In genomic region chr7:143502418-143503200, GRCm38 (mm10) we compare ENCODE assay signal across 8 mouse cellular contexts. TPM values are rescaled to one million over a fixed set of nuclear protein-coding genes. Genes with fewer than 3 reads are reported as not detected.
DNase-seq lines count a peak whose midpoint lies in the region; ATAC-seq lines count a peak whose summit lies in the region.

Gene Phlda2 (minus strand): TSS chr7:143503150.

- no peaks in the 10 kb centered on the region for H3K36me3 ChIP-seq in neural tube, embryonic 11.5 days (ENCODE audit: control insufficient read depth, insufficient read depth, low read length)
- H3K36me3 ChIP-seq in embryonic facial prominence, embryonic 12.5 days = no peaks in the 10 kb centered on the region
- no peaks in the 10 kb centered on the region for H3K36me3 ChIP-seq in liver, embryonic 13.5 days
- no peaks in the 10 kb centered on the region for H3K36me3 ChIP-seq in neural tube, embryonic 12.5 days

- no peak within 1 kb of the TSS for H3K27ac ChIP-seq in neural tube, embryonic 11.5 days (ENCODE audit: low read depth, low read length)
- no peak within 1 kb of the TSS for H3K27ac ChIP-seq in embryonic facial prominence, embryonic 12.5 days
- H3K27ac ChIP-seq in liver, embryonic 13.5 days = no peak within 1 kb of the TSS
- H3K27ac ChIP-seq in neural tube, embryonic 12.5 days = no peak within 1 kb of the TSS

- peak; percentile 55 for DNase-seq in neural tube, embryonic 11.5 days (ENCODE audit: low spot score)
- no peak for DNase-seq in neural tube, embryonic 10.5 days (ENCODE audit: extremely low spot score, low spot score)
- peak; percentile 43 for DNase-seq in induced T-regulatory cell, adult 2 months (ENCODE audit: low read depth)
- DNase-seq in liver, embryonic 13.5 days = no peak
- DNase-seq in spleen, postnatal 4 days (ENCODE audit: low spot score in 2 of 2) = no peak
- no peak for DNase-seq in left cerebral cortex, adult 18-20 months (ENCODE audit: low spot score in 2 of 2)

- no peak for ATAC-seq in neural tube, embryonic 11.5 days (ENCODE audit: insufficient read depth, low FRiP score, low TSS enrichment)
- ATAC-seq in embryonic facial prominence, embryonic 12.5 days (ENCODE audit: insufficient number of reproducible peaks, insufficient read depth, low FRiP score, low TSS enrichment) = no peak
- peak; percentile 33; the same call in 1 of the 2 replicates for ATAC-seq in liver, embryonic 13.5 days (ENCODE audit: low read depth)
- peak; percentile 10; the same call in 1 of the 2 replicates for ATAC-seq in neural tube, embryonic 12.5 days (ENCODE audit: low FRiP score, low read depth)

- H3K4me1 ChIP-seq in neural tube, embryonic 11.5 days (ENCODE audit: control insufficient read depth, insufficient read depth, low read length) = no peaks in the 10 kb centered on the region
- H3K4me1 ChIP-seq in embryonic facial prominence, embryonic 12.5 days = peaks cover 12% of the 10 kb centered on the region
- peaks cover 14% of the 10 kb centered on the region for H3K4me1 ChIP-seq in liver, embryonic 13.5 days (replicated peaks)
- H3K4me1 ChIP-seq in neural tube, embryonic 12.5 days = peaks cover 12% of the 10 kb centered on the region

- H3K9me3 ChIP-seq in neural tube, embryonic 11.5 days (ENCODE audit: control insufficient read depth, low read length) = no peaks in the 10 kb centered on the region; the same call in 1 of the 2 replicates
- H3K9me3 ChIP-seq in embryonic facial prominence, embryonic 12.5 days = no peaks in the 10 kb centered on the region
- no peaks in the 10 kb centered on the region for H3K9me3 ChIP-seq in liver, embryonic 13.5 days (replicated peaks)
- no peaks in the 10 kb centered on the region for H3K9me3 ChIP-seq in neural tube, embryonic 12.5 days

- WGBS in neural tube, embryonic 11.5 days = 3% methylated on average over 51 of the region's 51 CpGs
- WGBS in embryonic facial prominence, embryonic 12.5 days = 5% methylated on average over 51 of the region's 51 CpGs
- WGBS in liver, embryonic 13.5 days (ENCODE audit: insufficient replicate concordance) = 4% methylated on average over 51 of the region's 51 CpGs
- 2% methylated on average over 51 of the region's 51 CpGs for WGBS in neural tube, embryonic 12.5 days

- H3K4me3 ChIP-seq in neural tube, embryonic 11.5 days (ENCODE audit: low read depth, low read length) = peak within 1 kb of the TSS; percentile 35
- peak within 1 kb of the TSS; percentile 38 for H3K4me3 ChIP-seq in embryonic facial prominence, embryonic 12.5 days
- H3K4me3 ChIP-seq in liver, embryonic 13.5 days (replicated peaks) = peak within 1 kb of the TSS; percentile 52
- peak within 1 kb of the TSS; percentile 34 for H3K4me3 ChIP-seq in neural tube, embryonic 12.5 days

- peak within 1 kb of the TSS; percentile 59 for H3K4me2 ChIP-seq in neural tube, embryonic 11.5 days (ENCODE audit: low read depth)
- peak within 1 kb of the TSS; percentile 65 for H3K4me2 ChIP-seq in embryonic facial prominence, embryonic 12.5 days (replicated peaks)
- peak within 1 kb of the TSS; percentile 61 for H3K4me2 ChIP-seq in liver, embryonic 13.5 days
- H3K4me2 ChIP-seq in neural tube, embryonic 12.5 days (replicated peaks) = peak within 1 kb of the TSS; percentile 67

- peaks cover 41% of the 10 kb centered on the region for H3K27me3 ChIP-seq in neural tube, embryonic 11.5 days (ENCODE audit: control insufficient read depth, insufficient read depth, low read length)
- peaks cover 63% of the 10 kb centered on the region for H3K27me3 ChIP-seq in embryonic facial prominence, embryonic 12.5 days
- peaks cover 80% of the 10 kb centered on the region for H3K27me3 ChIP-seq in liver, embryonic 13.5 days
- peaks cover 58% of the 10 kb centered on the region for H3K27me3 ChIP-seq in neural tube, embryonic 12.5 days (replicated peaks)

- H3K9ac ChIP-seq in neural tube, embryonic 11.5 days (ENCODE audit: low read length) = no peak within 1 kb of the TSS
- H3K9ac ChIP-seq in embryonic facial prominence, embryonic 12.5 days = 0 out of 2 replicates have a peak within 1 kb of the TSS, but pooled peaks have one; percentile 24
- H3K9ac ChIP-seq in liver, embryonic 13.5 days = no peak within 1 kb of the TSS
- peak within 1 kb of the TSS; percentile 38; the same call in 1 of the 2 replicates for H3K9ac ChIP-seq in neural tube, embryonic 12.5 days

RNA-seq across cellular contexts. Expression of gene Phlda2, which starts in this region (rescaled TPM):
- polyA plus RNA-seq in neural tube, embryonic 11.5 days (2014; fragmentation: Nextera tagmentation; extraction: Ambion mirVana) = 0.85 and 1.4 TPM in 2 replicates
- polyA plus RNA-seq in embryonic facial prominence, embryonic 12.5 days (2016; fragmentation: Nextera tagmentation; extraction: Ambion mirVana) = 7.3 and 9.1 TPM in 2 replicates
- polyA plus RNA-seq in liver, embryonic 13.5 days (2015; fragmentation: Nextera tagmentation; extraction: Ambion mirVana) = 23.6 and 25.4 TPM in 2 replicates
- 1.9 and 2.4 TPM in 2 replicates for polyA plus RNA-seq in neural tube, embryonic 12.5 days (2016; fragmentation: Nextera tagmentation; extraction: Ambion mirVana)
- not detected for total RNA-seq in left cerebral cortex, adult 18-20 months (2021)

Comparison
In these comparisons a context has a peak if more than half of its experiments do, and no peak if none do; other contexts are left out.
1. ATAC-seq: peak in liver, embryonic 13.5 days (single experiment) and neural tube, embryonic 12.5 days (single experiment); none in neural tube, embryonic 11.5 days (single experiment) and embryonic facial prominence, embryonic 12.5 days (single experiment).
2. DNase-seq: peak in neural tube, embryonic 11.5 days (single experiment) and induced T-regulatory cell, adult 2 months (single experiment); none in neural tube, embryonic 10.5 days (single experiment), liver, embryonic 13.5 days (single experiment), spleen, postnatal 4 days (0 of 2) and left cerebral cortex, adult 18-20 months (0 of 2).
3. H3K9ac ChIP-seq: peak in embryonic facial prominence, embryonic 12.5 days (single experiment) and neural tube, embryonic 12.5 days (single experiment); none in neural tube, embryonic 11.5 days (single experiment) and liver, embryonic 13.5 days (single experiment).
4. Peak in every context shown above with its lines, with median percentiles within 50 percentile points of each other: H3K4me2 ChIP-seq and H3K4me3 ChIP-seq.